Mouse (Mus musculus): ENCODE results near the gene Hira. TPM values are rescaled to one million over a fixed set of nuclear protein-coding genes. Genes with fewer than 3 reads are reported as not detected.

Hira gene
- polyA plus RNA-seq, 1 experiment from 2014 or later, result 3.0 TPM

Other genes with a start within 250 kb of the Hira start
- gene Sept5, start 247.1 kb upstream of the Hira start, polyA plus RNA-seq (2015; fragmentation: Nextera tagmentation; extraction: Ambion mirVana), result 3.0 and 4.2 TPM in 2 replicates
- gene Cldn5, start 100.2 kb upstream of the Hira start, polyA plus RNA-seq (2015; fragmentation: Nextera tagmentation; extraction: Ambion mirVana), result 8.4 and 9.8 TPM in 2 replicates
- 37.0 and 38.2 TPM in 2 replicates for gene Ufd1, start 65.3 kb upstream of the Hira start, polyA plus RNA-seq (2015; fragmentation: Nextera tagmentation; extraction: Ambion mirVana)
- gene Cdc45, start 65.0 kb upstream of the Hira start, polyA plus RNA-seq (2015; fragmentation: Nextera tagmentation; extraction: Ambion mirVana), result 33.6 and 38.5 TPM in 2 replicates
- 16.4 and 18.1 TPM in 2 replicates for gene 2510002D24Rik, start 40.5 kb upstream of the Hira start, polyA plus RNA-seq (2015; fragmentation: Nextera tagmentation; extraction: Ambion mirVana)
- not detected in 2 replicates for gene Gm28539, start 40.5 kb upstream of the Hira start, polyA plus RNA-seq (2015; fragmentation: Nextera tagmentation; extraction: Ambion mirVana)
- gene Mrpl40, start 175 bp upstream of the Hira start, polyA plus RNA-seq (2015; fragmentation: Nextera tagmentation; extraction: Ambion mirVana), result 46.4 and 51.8 TPM in 2 replicates

Measured in liver, embryonic 16.5 days (tissue).